Mouse (Mus musculus) kidney, embryonic 14.5 days (tissue): ENCODE measurements at regions not wholly inside any gene's neighbourhood (a gene's known extent, or its start where the extent isn't known, plus 50 kb on each side); places are given as distances from the start of the nearest gene placed in this dataset.

Source experiments
- ATAC-seq: fragments of 200-750 bp; cut with Nextera tagmentation; 2 replicates; pipeline ENCODE4 v1.8.0; 2017; ENCODE audit warnings: moderate number of reproducible peaks, mild to moderate bottlenecking, moderate TSS enrichment, moderate library complexity; ENCODE audit not compliant: low FRiP score, low TSS enrichment
- H3K27ac ChIP-seq: fragments of 300-500 bp; sonication (generic); 2 replicates; pipeline ENCODE4 v1.5.1; 2014; ENCODE audit warnings: low read depth, mild to moderate bottlenecking, low read length, moderate library complexity, mixed read lengths
- H3K27me3 ChIP-seq: fragments of 300-500 bp; sonication (generic); 2 replicates; pipeline ENCODE4 v1.6.1; 2014; ENCODE audit warnings: mild to moderate bottlenecking, low read length; ENCODE audit not compliant: control insufficient read depth, insufficient read depth
- H3K36me3 ChIP-seq: fragments of 300-500 bp; sonication (generic); 2 replicates; pipeline ENCODE4 v1.6.1; 2014; ENCODE audit warnings: low read length, mixed read lengths; ENCODE audit not compliant: control insufficient read depth, insufficient read depth
- H3K4me1 ChIP-seq: fragments of 300-500 bp; sonication (generic); 2 replicates; pipeline ENCODE4 v1.6.1; 2014; ENCODE audit warnings: low read length, mixed read lengths; ENCODE audit not compliant: control insufficient read depth, insufficient read depth
- H3K4me2 ChIP-seq: fragments of 300-500 bp; sonication (generic); replicated peaks from 2 replicates; pipeline ENCODE4 v1.6.1; 2014; ENCODE audit warnings: low read depth, mild to moderate bottlenecking, low read length
- H3K4me3 ChIP-seq: fragments of 300-500 bp; sonication (generic); 2 replicates; pipeline ENCODE4 v1.5.1; 2014; ENCODE audit warnings: mild to moderate bottlenecking, low read length
- H3K9ac ChIP-seq: fragments of 300-500 bp; sonication (generic); 2 replicates; pipeline ENCODE4 v1.6.1; 2014; ENCODE audit warnings: low read depth, mild to moderate bottlenecking, low read length, moderate library complexity
- H3K9me3 ChIP-seq: fragments of 300-500 bp; sonication (generic); 2 replicates; pipeline ENCODE4 v1.6.1; 2016; ENCODE audit warnings: low read length; ENCODE audit not compliant: control insufficient read depth
- WGBS: fragments of 180-500 bp; shearing (Covaris S2); extraction: QIAGEN DNeasy Blood & Tissue Kit; methylation state at CpG from one replicate; pipeline ENCODE4 v1.1.7; 2014; 5-methylcytosine and 5-hydroxymethylcytosine counted together

- H3K9me3 ChIP-seq = no peaks in the 10 kb centered on the region
- H3K4me1 ChIP-seq = no peaks in the 10 kb centered on the region
- H3K4me3 ChIP-seq = no peak overlapping the region
- H3K4me2 ChIP-seq = no peak overlapping the region
- no peak overlapping the region for H3K9ac ChIP-seq
- no peak overlapping the region for H3K27ac ChIP-seq
- 93% methylated on average over 2 of the region's 2 CpGs for WGBS
- no peaks in the 10 kb centered on the region for H3K27me3 ChIP-seq
- ATAC-seq = no peak
- H3K36me3 ChIP-seq = no peaks in the 10 kb centered on the region
Measured at GRCm38 (mm10) chr6:143361963-143362362, 194.9 kb downstream of the Etnk1 start.

- Histone ChIP-seq H3K27me3 (no peaks in the 10 kb centered on the region), H3K9ac (no peak overlapping the region), H3K9me3 (no peaks in the 10 kb centered on the region), H3K4me2 (no peak overlapping the region), H3K36me3 (no peaks in the 10 kb centered on the region), H3K4me3 (no peak overlapping the region), H3K27ac (no peak overlapping the region), H3K4me1 (no peaks in the 10 kb centered on the region)
- ATAC-seq = no peak
- WGBS = 87% methylated on average over 5 of the region's 5 CpGs
Measured at GRCm38 (mm10) chr6:143365840-143366239, 198.8 kb downstream of the Etnk1 start.

GRCm38 (mm10) chr6:143367804-143368203 lies 200.8 kb downstream of the Etnk1 start:
- H3K4me2 ChIP-seq = no peak overlapping the region
- H3K9ac ChIP-seq = no peak overlapping the region
- no peak overlapping the region for H3K4me3 ChIP-seq
- no peaks in the 10 kb centered on the region for H3K9me3 ChIP-seq
- ATAC-seq = no peak
- no peaks in the 10 kb centered on the region for H3K4me1 ChIP-seq
- WGBS = 72% methylated on average over 3 of the region's 3 CpGs
- H3K27me3 ChIP-seq = no peaks in the 10 kb centered on the region
- H3K36me3 ChIP-seq = no peaks in the 10 kb centered on the region
- no peak overlapping the region for H3K27ac ChIP-seq

- Histone ChIP-seq H3K4me2 (no peak overlapping the region), H3K9ac (no peak overlapping the region), H3K36me3 (no peaks in the 10 kb centered on the region), H3K27ac (no peak overlapping the region), H3K4me3 (no peak overlapping the region), H3K9me3 (no peaks in the 10 kb centered on the region), H3K27me3 (no peaks in the 10 kb centered on the region), H3K4me1 (no peaks in the 10 kb centered on the region)
- 81% methylated on average over 8 of the region's 8 CpGs for WGBS
- ATAC-seq = no peak
Measured at GRCm38 (mm10) chr6:143368646-143369045, 201.6 kb downstream of the Etnk1 start.

- Histone ChIP-seq H3K27me3 (no peaks in the 10 kb centered on the region), H3K4me1 (no peaks in the 10 kb centered on the region), H3K36me3 (no peaks in the 10 kb centered on the region), H3K9me3 (no peaks in the 10 kb centered on the region), H3K27ac (no peak overlapping the region), H3K4me2 (no peak overlapping the region), H3K4me3 (no peak overlapping the region), H3K9ac (no peak overlapping the region)
- no peak for ATAC-seq
- 79% methylated on average over 5 of the region's 5 CpGs for WGBS
Measured at GRCm38 (mm10) chr6:143372487-143372886, 205.5 kb downstream of the Etnk1 start.

GRCm38 (mm10) chr6:143373686-143374273 lies 206.8 kb downstream of the Etnk1 start:
- Histone ChIP-seq H3K9ac (no peak overlapping the region), H3K4me2 (no peak overlapping the region), H3K9me3 (no peaks in the 10 kb centered on the region), H3K27ac (no peak overlapping the region), H3K27me3 (no peaks in the 10 kb centered on the region), H3K4me1 (no peaks in the 10 kb centered on the region), H3K4me3 (no peak overlapping the region), H3K36me3 (no peaks in the 10 kb centered on the region)
- peak; percentile 84; the same call in 1 of the 2 replicates for ATAC-seq
- WGBS = 57% methylated on average over 15 of the region's 15 CpGs

GRCm38 (mm10) chr6:143375951-143376713 lies 209.1 kb downstream of the Etnk1 start:
- Histone ChIP-seq H3K9me3 (no peaks in the 10 kb centered on the region), H3K36me3 (no peaks in the 10 kb centered on the region), H3K4me3 (no peak overlapping the region), H3K27ac (no peak overlapping the region), H3K27me3 (no peaks in the 10 kb centered on the region), H3K4me1 (no peaks in the 10 kb centered on the region), H3K9ac (no peak overlapping the region), H3K4me2 (no peak overlapping the region)
- whole genome bisulfite sequencing = 76% methylated on average over 21 of the region's 21 CpGs
- no peak for ATAC-seq

GRCm38 (mm10) chr6:143377121-143377520 lies 210.1 kb downstream of the Etnk1 start:
- Histone ChIP-seq H3K4me3 (no peak overlapping the region), H3K36me3 (no peaks in the 10 kb centered on the region), H3K4me1 (no peaks in the 10 kb centered on the region), H3K9ac (no peak overlapping the region), H3K27ac (no peak overlapping the region), H3K27me3 (no peaks in the 10 kb centered on the region), H3K9me3 (no peaks in the 10 kb centered on the region), H3K4me2 (no peak overlapping the region)
- no peak for ATAC-seq
- WGBS = 90% methylated on average over 14 of the region's 14 CpGs

GRCm38 (mm10) chr6:143378126-143378525 lies 211.1 kb downstream of the Etnk1 start:
- Histone ChIP-seq H3K27ac (no peak overlapping the region), H3K4me3 (no peak overlapping the region), H3K9me3 (no peaks in the 10 kb centered on the region), H3K4me2 (no peak overlapping the region), H3K36me3 (no peaks in the 10 kb centered on the region), H3K27me3 (no peaks in the 10 kb centered on the region), H3K4me1 (no peaks in the 10 kb centered on the region), H3K9ac (no peak overlapping the region)
- WGBS = 93% methylated on average over 9 of the region's 9 CpGs
- no peak for ATAC-seq
